In the genomic region with DNA sequence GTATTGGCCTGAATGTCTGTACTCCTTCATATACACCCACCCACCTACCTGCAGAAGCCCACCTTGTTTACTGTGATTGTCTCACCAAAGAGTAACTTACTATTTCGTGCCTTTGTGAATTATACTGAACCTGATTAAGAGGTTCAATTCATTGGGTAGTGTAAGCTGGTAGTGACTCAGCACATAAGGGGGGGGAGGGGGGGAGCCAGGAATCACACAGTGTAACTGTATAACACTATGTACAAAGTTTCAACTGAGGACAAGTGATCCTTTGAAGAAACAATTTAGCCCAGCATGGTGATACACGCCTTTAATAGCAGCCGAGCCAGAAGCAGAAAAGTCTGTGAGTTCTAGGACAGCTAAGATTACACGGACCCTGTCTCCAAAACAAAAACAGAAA, we compare ENCODE assay signal across 30 mouse cellular contexts. TPM values are rescaled to one million over a fixed set of nuclear protein-coding genes. Genes with fewer than 3 reads are reported as not detected.
"Had no signal": no experiment of that assay in that cellular context is flagged by ENCODE, and none has a peak within 500 bp of the region (broad histone marks: within the 10 kb centered on the region; RNA-seq: fewer than 3 reads in every experiment).

No protein-coding gene starts in this region.

- H3K27me3 ChIP-seq: limb, embryonic 13.5 days; lung, embryonic 15.5 days; megakaryocyte, embryonic 14.5 days; midbrain, embryonic 13.5 days; neural tube, embryonic 13.5 days had no signal

- H3K9me3 ChIP-seq: limb, embryonic 10.5 days; limb, embryonic 13.5 days; lung, embryonic 15.5 days; midbrain, embryonic 10.5 days; midbrain, embryonic 13.5 days; neural tube, embryonic 13.5 days had no signal

- H3K27ac ChIP-seq: layer of hippocampus, adult 2 months; limb, embryonic 10.5 days; limb, embryonic 13.5 days; lung, embryonic 15.5 days; midbrain, embryonic 10.5 days; midbrain, embryonic 13.5 days; neural tube, embryonic 13.5 days had no signal

- ATAC-seq: intestine, embryonic 16.5 days; midbrain, embryonic 13.5 days; midbrain, embryonic 16.5 days had no signal

- H3K4me2 ChIP-seq: limb, embryonic 13.5 days; lung, embryonic 15.5 days; midbrain, embryonic 13.5 days; neural tube, embryonic 13.5 days had no signal

- H3K4me1 ChIP-seq: limb, embryonic 10.5 days; limb, embryonic 13.5 days; lung, embryonic 15.5 days; midbrain, embryonic 10.5 days; midbrain, embryonic 13.5 days; neural tube, embryonic 13.5 days had no signal

- DNase-seq: kidney, adult 18-20 months; kidney, adult 9 months; layer of hippocampus, adult 9-11 months; lung, postnatal 10 days; lung, postnatal 36 days; retina, postnatal 1 day; right cerebral cortex, postnatal 25 days; spleen, adult 18-20 months; thymus, adult 18-20 months; thymus, postnatal 36 days had no signal

- H3K4me3 ChIP-seq: layer of hippocampus, adult 2 months; limb, embryonic 10.5 days; limb, embryonic 13.5 days; lung, embryonic 15.5 days; megakaryocyte, embryonic 14.5 days; midbrain, embryonic 10.5 days; midbrain, embryonic 13.5 days; myocyte; neural tube, embryonic 13.5 days had no signal

- H3K9ac ChIP-seq: limb, embryonic 13.5 days; lung, embryonic 15.5 days; midbrain, embryonic 13.5 days; neural tube, embryonic 13.5 days had no signal

RNA-seq across cellular contexts. Expression of a gene that starts 47.7 kb away (rescaled TPM):
- total RNA-seq: layer of hippocampus, adult 2 months; layer of hippocampus, postnatal 25 days; left cerebral cortex, adult 18-20 months; left cerebral cortex, postnatal 25 days; liver, adult 2 months; monocyte, adult 5-6 weeks had no signal
- polyA plus RNA-seq: kidney, embryonic 16.5 days; large intestine, adult 2 months; limb, embryonic 10.5 days; limb, embryonic 13.5 days; liver, adult 2 months; lung, embryonic 15.5 days; midbrain, embryonic 10.5 days; midbrain, embryonic 13.5 days; midbrain, embryonic 16.5 days; myocyte; neural tube, embryonic 13.5 days; stomach, embryonic 16.5 days; urinary bladder, adult 2 months had no signal
